Mouse (Mus musculus) intestine, postnatal 0 days (tissue): ENCODE measurements at regions not wholly inside any gene's neighbourhood (a gene's known extent, or its start where the extent isn't known, plus 50 kb on each side); places are given as distances from the start of the nearest gene placed in this dataset.

Experiments used
- ATAC-seq: fragments of 200-750 bp; cut with Nextera tagmentation; 2 replicates; pipeline ENCODE4 v1.8.0; 2017; ENCODE audit warnings: mild to moderate bottlenecking, moderate TSS enrichment, moderate library complexity
- H3K27ac ChIP-seq: fragments of 300-500 bp; sonication (generic); 2 replicates; pipeline ENCODE4 v1.5.1; 2014; ENCODE audit warnings: mild to moderate bottlenecking, low read depth, low read length, moderate library complexity
- H3K27me3 ChIP-seq: fragments of 300-500 bp; sonication (generic); replicated peaks from 2 replicates; pipeline ENCODE4 v1.6.1; 2014; ENCODE audit warnings: low read length, mixed read lengths; ENCODE audit not compliant: control insufficient read depth, insufficient read depth
- H3K36me3 ChIP-seq: fragments of 300-500 bp; sonication (generic); 2 replicates; pipeline ENCODE4 v1.6.1; 2014; ENCODE audit warnings: mild to moderate bottlenecking, moderate library complexity; ENCODE audit not compliant: control insufficient read depth, insufficient read depth
- H3K4me1 ChIP-seq: fragments of 300-500 bp; sonication (generic); replicated peaks from 2 replicates; pipeline ENCODE4 v1.6.1; 2014; ENCODE audit warnings: antibody characterized with exemption, low read length, mixed read lengths; ENCODE audit not compliant: control insufficient read depth, insufficient read depth
- H3K4me2 ChIP-seq: fragments of 300-500 bp; sonication (generic); replicated peaks from 2 replicates; pipeline ENCODE4 v1.6.1; 2014; ENCODE audit warnings: low read depth, mild to moderate bottlenecking, moderate library complexity
- H3K4me3 ChIP-seq: fragments of 300-500 bp; sonication (generic); 2 replicates; pipeline ENCODE4 v1.5.1; 2014; ENCODE audit warnings: low read depth, low read length
- H3K9ac ChIP-seq: fragments of 300-500 bp; sonication (generic); 2 replicates; pipeline ENCODE4 v1.6.1; 2014; ENCODE audit warnings: mild to moderate bottlenecking, low read depth, low read length
- H3K9me3 ChIP-seq: fragments of 300-500 bp; sonication (generic); 2 replicates; pipeline ENCODE4 v1.6.1; 2016; ENCODE audit warnings: mixed run types; ENCODE audit not compliant: control insufficient read depth
- CTCF ChIP-seq: sonication (generic); IDR thresholded peaks from 2 replicates; pipeline ENCODE4 v1.5.1; 2016; ENCODE audit warnings: low read depth, mild to moderate bottlenecking, control low read depth, antibody characterized with exemption, moderate library complexity
- WGBS: fragments of 180-500 bp; shearing (Covaris S2); extraction: QIAGEN DNeasy Blood & Tissue Kit; methylation state at CpG from one replicate; pipeline ENCODE4 v1.1.7; 2014; 5-methylcytosine and 5-hydroxymethylcytosine counted together

GRCm38 (mm10) chr3:115622920-115623319 is 92.0 kb downstream of the S1pr1 start:
- Histone ChIP-seq H3K36me3 (no peaks in the 10 kb centered on the region), H3K27me3 (no peaks in the 10 kb centered on the region), H3K9ac (no peak overlapping the region), H3K27ac (no peak overlapping the region), H3K4me2 (no peak overlapping the region), H3K4me3 (no peak overlapping the region), H3K9me3 (no peaks in the 10 kb centered on the region), H3K4me1 (no peaks in the 10 kb centered on the region)
- 97% methylated on average over 3 of the region's 3 CpGs for WGBS
- ATAC-seq = no peak
- no peak for TF ChIP-seq CTCF

GRCm38 (mm10) chr3:115622300-115622699 is 92.6 kb downstream of the S1pr1 start:
- no peak overlapping the region for H3K9ac ChIP-seq
- no peak overlapping the region for H3K4me3 ChIP-seq
- WGBS = 71% methylated on average over 2 of the region's 2 CpGs
- no peaks in the 10 kb centered on the region for H3K27me3 ChIP-seq
- H3K4me2 ChIP-seq = no peak overlapping the region
- no peak for TF ChIP-seq CTCF
- H3K27ac ChIP-seq = no peak overlapping the region
- H3K36me3 ChIP-seq = no peaks in the 10 kb centered on the region
- ATAC-seq = no peak
- no peaks in the 10 kb centered on the region for H3K9me3 ChIP-seq
- no peaks in the 10 kb centered on the region for H3K4me1 ChIP-seq

GRCm38 (mm10) chr3:115619970-115620369 is 94.9 kb downstream of the S1pr1 start:
- no peaks in the 10 kb centered on the region for H3K36me3 ChIP-seq
- 76% methylated on average over 3 of the region's 3 CpGs for WGBS
- no peak for TF ChIP-seq CTCF
- no peaks in the 10 kb centered on the region for H3K27me3 ChIP-seq
- no peak overlapping the region for H3K27ac ChIP-seq
- ATAC-seq = no peak
- H3K4me3 ChIP-seq = no peak overlapping the region
- no peak overlapping the region for H3K9ac ChIP-seq
- H3K9me3 ChIP-seq = no peaks in the 10 kb centered on the region
- no peak overlapping the region for H3K4me2 ChIP-seq
- H3K4me1 ChIP-seq = no peaks in the 10 kb centered on the region

GRCm38 (mm10) chr3:115615994-115616598 is 98.8 kb downstream of the S1pr1 start:
- no peak for ATAC-seq
- no peak overlapping the region for H3K4me3 ChIP-seq
- WGBS = 21% methylated on average over 7 of the region's 7 CpGs

GRCm38 (mm10) chr3:115612859-115613258 is 102.0 kb downstream of the S1pr1 start:
- no peaks in the 10 kb centered on the region for H3K36me3 ChIP-seq
- no peaks in the 10 kb centered on the region for H3K27me3 ChIP-seq
- H3K4me1 ChIP-seq = no peaks in the 10 kb centered on the region
- H3K9me3 ChIP-seq = no peaks in the 10 kb centered on the region
- no peak for TF ChIP-seq CTCF
- no peak overlapping the region for H3K4me3 ChIP-seq
- 85% methylated on average over 6 of the region's 6 CpGs for WGBS
- no peak overlapping the region for H3K27ac ChIP-seq
- ATAC-seq = no peak
- no peak overlapping the region for H3K4me2 ChIP-seq
- no peak overlapping the region for H3K9ac ChIP-seq

More at GRCm38 (mm10) chr3:115615994-115616598, 98.8 kb downstream of the S1pr1 start:
- Histone ChIP-seq H3K9ac (no peak overlapping the region), H3K27me3 (no peaks in the 10 kb centered on the region), H3K36me3 (no peaks in the 10 kb centered on the region), H3K4me2 (no peak overlapping the region), H3K4me1 (no peaks in the 10 kb centered on the region), H3K9me3 (no peaks in the 10 kb centered on the region), H3K27ac (no peak overlapping the region)
- peak; percentile 52 for TF ChIP-seq CTCF

GRCm38 (mm10) chr3:115608087-115608486 is 106.8 kb downstream of the S1pr1 start:
- no peak overlapping the region for H3K27ac ChIP-seq
- no peaks in the 10 kb centered on the region for H3K9me3 ChIP-seq
- TF ChIP-seq CTCF = no peak
- H3K36me3 ChIP-seq = no peaks in the 10 kb centered on the region
- H3K4me2 ChIP-seq = no peak overlapping the region
- no peaks in the 10 kb centered on the region for H3K27me3 ChIP-seq
- ATAC-seq = no peak
- H3K4me1 ChIP-seq = no peaks in the 10 kb centered on the region
- H3K4me3 ChIP-seq = no peak overlapping the region
- WGBS = 79% methylated on average over 5 of the region's 5 CpGs
- no peak overlapping the region for H3K9ac ChIP-seq
